Mouse (Mus musculus): ENCODE measurements at regions not wholly inside any gene's neighbourhood (a gene's known extent, or its start where the extent isn't known, plus 50 kb on each side); places are given as distances from the start of the nearest gene placed in this dataset.

GRCm38 (mm10) chr6:141071507-141071906, 177.6 kb upstream of the Pde3a start:
- Histone ChIP-seq H3K9ac (replicated peaks; ENCODE audit: low read length, poor library complexity, severe bottlenecking) (no peak overlapping the region), H3K27me3 (ENCODE audit: insufficient read depth, low read length) (no peaks in the 10 kb centered on the region), H3K36me3 (ENCODE audit: insufficient read depth, low read length) (no peaks in the 10 kb centered on the region), H3K4me3 (ENCODE audit: low read depth, low read length) (no peak overlapping the region), H3K4me1 (ENCODE audit: insufficient read depth, low read length) (no peaks in the 10 kb centered on the region), H3K4me2 (ENCODE audit: low read depth, low read length, poor library complexity, severe bottlenecking) (no peak overlapping the region), H3K27ac (ENCODE audit: low read depth, low read length) (no peak overlapping the region), H3K9me3 (ENCODE audit: low read length) (no peaks in the 10 kb centered on the region)
- no peak for TF ChIP-seq CTCF (IDR thresholded peaks at IDR 0.05)
- ATAC-seq (ENCODE audit: low FRiP score): no peak
- peak; percentile 6 for DNase-seq (ENCODE audit: low spot score)
- WGBS: 93% methylated on average over 2 of the region's 2 CpGs

GRCm38 (mm10) chr6:141091076-141091780, 157.8 kb upstream of the Pde3a start:
- Histone ChIP-seq H3K27me3 (ENCODE audit: insufficient read depth, low read length) (no peaks in the 10 kb centered on the region), H3K4me2 (ENCODE audit: low read depth, low read length, poor library complexity, severe bottlenecking) (no peak overlapping the region), H3K4me3 (ENCODE audit: low read depth, low read length) (no peak overlapping the region), H3K9ac (replicated peaks; ENCODE audit: low read length, poor library complexity, severe bottlenecking) (no peak overlapping the region), H3K36me3 (ENCODE audit: insufficient read depth, low read length) (no peaks in the 10 kb centered on the region), H3K4me1 (ENCODE audit: insufficient read depth, low read length) (no peaks in the 10 kb centered on the region), H3K27ac (ENCODE audit: low read depth, low read length) (no peak overlapping the region), H3K9me3 (ENCODE audit: low read length) (no peaks in the 10 kb centered on the region)
- peak; percentile 18 for DNase-seq (ENCODE audit: low spot score)
- WGBS: 55% methylated on average over 9 of the region's 9 CpGs
- no peak for ATAC-seq (ENCODE audit: low FRiP score)
- TF ChIP-seq CTCF (IDR thresholded peaks at IDR 0.05): no peak

- H3K4me3 ChIP-seq (ENCODE audit: low read depth, low read length): no peak overlapping the region
- WGBS: 69% methylated on average over 6 of the region's 6 CpGs
- no peaks in the 10 kb centered on the region for H3K4me1 ChIP-seq (ENCODE audit: insufficient read depth, low read length)
- no peak overlapping the region for H3K9ac ChIP-seq (replicated peaks; ENCODE audit: low read length, poor library complexity, severe bottlenecking)
- no peak overlapping the region for H3K4me2 ChIP-seq (ENCODE audit: low read depth, low read length, poor library complexity, severe bottlenecking)
- no peaks in the 10 kb centered on the region for H3K9me3 ChIP-seq (ENCODE audit: low read length)
- no peak for TF ChIP-seq CTCF (IDR thresholded peaks at IDR 0.05)
- no peak overlapping the region for H3K27ac ChIP-seq (ENCODE audit: low read depth, low read length)
- ATAC-seq (ENCODE audit: low FRiP score): no peak
- DNase-seq (ENCODE audit: low spot score): no peak
- H3K27me3 ChIP-seq (ENCODE audit: insufficient read depth, low read length): no peaks in the 10 kb centered on the region
- H3K36me3 ChIP-seq (ENCODE audit: insufficient read depth, low read length): no peaks in the 10 kb centered on the region
These were observed 157.3 kb upstream of the Pde3a start for GRCm38 (mm10) chr6:141091781-141092140.

- H3K4me1 ChIP-seq (ENCODE audit: insufficient read depth, low read length): no peaks in the 10 kb centered on the region
- DNase-seq (ENCODE audit: low spot score): no peak
- TF ChIP-seq CTCF (IDR thresholded peaks at IDR 0.05): no peak
- H3K36me3 ChIP-seq (ENCODE audit: insufficient read depth, low read length): no peaks in the 10 kb centered on the region
- no peaks in the 10 kb centered on the region for H3K27me3 ChIP-seq (ENCODE audit: insufficient read depth, low read length)
- WGBS: 61% methylated on average over 13 of the region's 13 CpGs
- no peak for ATAC-seq (ENCODE audit: low FRiP score)
- no peak overlapping the region for H3K4me3 ChIP-seq (ENCODE audit: low read depth, low read length)
- H3K9ac ChIP-seq (replicated peaks; ENCODE audit: low read length, poor library complexity, severe bottlenecking): no peak overlapping the region
- no peak overlapping the region for H3K4me2 ChIP-seq (ENCODE audit: low read depth, low read length, poor library complexity, severe bottlenecking)
- H3K27ac ChIP-seq (ENCODE audit: low read depth, low read length): no peak overlapping the region
- H3K9me3 ChIP-seq (ENCODE audit: low read length): no peaks in the 10 kb centered on the region
These were observed 151.5 kb upstream of the Pde3a start for GRCm38 (mm10) chr6:141097338-141098122.

GRCm38 (mm10) chr6:141118287-141118686, 130.8 kb upstream of the Pde3a start:
- DNase-seq (ENCODE audit: low spot score) (no peak), ATAC-seq (ENCODE audit: low FRiP score) (no peak)
- Histone ChIP-seq H3K27ac (ENCODE audit: low read depth, low read length) (no peak overlapping the region), H3K4me2 (ENCODE audit: low read depth, low read length, poor library complexity, severe bottlenecking) (no peak overlapping the region), H3K36me3 (ENCODE audit: insufficient read depth, low read length) (no peaks in the 10 kb centered on the region), H3K9ac (replicated peaks; ENCODE audit: low read length, poor library complexity, severe bottlenecking) (no peak overlapping the region), H3K27me3 (ENCODE audit: insufficient read depth, low read length) (no peaks in the 10 kb centered on the region), H3K9me3 (ENCODE audit: low read length) (no peaks in the 10 kb centered on the region), H3K4me3 (ENCODE audit: low read depth, low read length) (no peak overlapping the region), H3K4me1 (ENCODE audit: insufficient read depth, low read length) (no peaks in the 10 kb centered on the region)
- no peak for TF ChIP-seq CTCF (IDR thresholded peaks at IDR 0.05)
- WGBS: 79% methylated on average over 5 of the region's 5 CpGs

Measured in midbrain, postnatal 0 days (tissue).